Mouse (Mus musculus) granulocyte monocyte progenitor cell, adult 5-6 weeks (primary cell): ENCODE measurements around the gene Plrg1. TPM values are rescaled to one million over a fixed set of nuclear protein-coding genes. Genes with fewer than 3 reads are reported as not detected.

Experiments
- ATAC-seq: replicated peaks from 2 replicates; pipeline ENCODE4 v1.8.0; 2016; ENCODE audit warnings: mild to moderate bottlenecking, moderate TSS enrichment, inconsistent platforms; ENCODE audit not compliant: poor library complexity, severe bottlenecking
- total RNA-seq, 2 experiments: library from RNA; stranded (forward) in 1 of 2; stranded (reverse) in 1 of 2; fragments of 200-712, 200-1000 nt in 1 of 2; fragments of >200 nt in 1 of 2; fragmentation: Nextera tagmentation in 1 of 2; gene quantifications; 2 replicates each; pipeline ENCODE4 v1.2.3; 2014 to 2017

The Plrg1 gene
- total RNA-seq, 2 experiments from 2014 or later, result 62.1 to 71.2 TPM

DNA sequence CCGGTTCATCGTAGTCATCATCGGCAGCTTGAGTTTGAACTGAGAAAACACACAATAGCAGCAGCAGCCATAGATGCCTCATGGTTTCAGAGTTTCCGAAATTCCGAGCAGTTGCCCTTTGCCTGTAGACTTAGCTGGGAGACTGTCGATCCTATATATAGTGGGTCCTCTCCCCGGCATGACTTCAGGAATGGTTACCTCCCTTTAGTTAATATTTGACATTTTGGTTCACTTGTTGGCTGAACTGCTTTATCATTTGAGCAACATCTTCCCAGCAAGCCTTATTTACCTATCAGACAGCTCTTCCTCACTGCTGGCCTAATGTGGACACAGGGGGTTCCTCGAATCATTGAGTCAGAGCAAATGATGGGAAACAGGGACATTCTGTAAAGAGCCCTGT lies 5.6 kb upstream of the Plrg1 start, which contains the start of gene Fgb:
Fgb (minus strand) TSS at position 184 of the 400 bp plus-strand sequence.
- ATAC-seq, result no peak

DNA sequence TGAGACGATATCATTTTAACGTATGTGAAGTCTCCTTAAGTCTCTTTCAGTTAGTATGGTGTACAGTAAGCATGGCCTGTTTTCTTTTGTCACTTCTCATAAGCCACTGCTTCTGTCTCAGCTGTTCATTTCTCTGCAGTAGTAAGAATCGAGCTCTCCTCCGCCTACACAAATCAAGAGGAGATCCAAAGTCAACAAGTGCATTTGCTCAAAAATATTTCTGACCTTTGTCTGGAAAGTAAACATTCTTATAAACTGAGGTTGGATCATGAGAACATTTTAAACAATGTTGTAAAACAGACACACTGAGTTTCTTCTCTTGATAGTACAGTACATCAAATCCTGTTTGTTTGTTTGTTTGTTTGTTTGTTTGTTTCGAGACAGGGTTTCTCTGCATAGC lies 4.7 kb upstream of the Plrg1 start:
- no peak for ATAC-seq

DNA sequence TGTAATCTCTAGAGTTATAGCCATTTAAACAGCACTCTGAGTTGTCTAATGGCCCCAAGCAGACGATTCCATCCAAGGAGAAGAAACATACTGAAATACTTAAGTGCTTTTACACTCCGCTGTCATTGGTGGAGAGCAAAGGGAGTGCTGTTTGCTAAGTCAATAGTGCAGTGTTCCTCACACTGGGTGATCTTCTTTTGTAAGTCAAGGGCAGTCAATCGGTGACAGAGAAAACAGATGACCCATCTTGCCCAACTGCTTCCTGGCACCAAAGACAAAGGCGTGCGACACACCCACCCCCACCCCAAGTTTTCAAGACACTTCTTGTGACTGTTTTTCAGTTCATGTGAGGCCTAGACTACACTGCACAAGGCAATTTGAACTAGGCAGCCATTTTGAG lies 3.2 kb upstream of the Plrg1 start:
- ATAC-seq, result no peak

DNA sequence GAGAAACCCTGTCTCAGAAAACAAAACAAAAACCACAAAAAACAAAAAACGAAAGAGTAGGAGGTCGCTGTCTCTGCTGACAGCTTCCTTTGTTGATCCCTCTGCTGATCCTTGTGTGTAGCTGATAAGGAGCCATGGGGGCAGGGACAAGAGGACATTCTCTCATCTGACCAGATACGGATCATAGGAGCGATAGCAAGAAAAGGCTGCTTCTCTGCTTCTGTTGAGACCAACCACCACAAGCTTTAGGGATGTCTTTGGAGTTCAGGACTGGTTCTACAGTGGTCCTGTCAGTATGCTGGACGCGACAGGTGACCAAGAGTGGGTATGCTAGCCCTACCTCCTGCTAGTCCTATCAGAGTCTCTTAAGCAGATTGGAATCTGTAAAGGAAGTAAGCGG lies 2.2 kb upstream of the Plrg1 start:
- ATAC-seq, result no peak

DNA sequence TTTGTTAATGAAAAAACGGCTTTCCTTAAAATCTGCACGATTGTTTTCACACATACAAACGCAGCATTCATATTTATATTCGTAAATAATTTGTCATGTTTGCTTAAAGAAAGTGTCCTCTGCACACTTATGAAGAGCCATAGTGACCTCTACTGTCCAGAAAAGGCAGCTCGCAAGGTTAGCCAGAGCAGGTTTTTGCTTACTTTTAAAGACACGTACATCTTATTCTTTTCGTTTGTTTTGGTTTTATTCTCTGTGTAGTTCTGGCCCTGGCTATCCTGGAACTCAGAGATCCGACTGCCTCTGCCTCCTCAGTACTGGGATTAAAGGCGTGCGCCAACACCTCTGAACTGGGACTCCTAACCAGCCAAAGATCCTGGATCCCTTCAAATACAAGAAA lies 1.6 kb upstream of the Plrg1 start:
- peak; percentile 19; the same call in 1 of the 2 replicates for ATAC-seq

DNA sequence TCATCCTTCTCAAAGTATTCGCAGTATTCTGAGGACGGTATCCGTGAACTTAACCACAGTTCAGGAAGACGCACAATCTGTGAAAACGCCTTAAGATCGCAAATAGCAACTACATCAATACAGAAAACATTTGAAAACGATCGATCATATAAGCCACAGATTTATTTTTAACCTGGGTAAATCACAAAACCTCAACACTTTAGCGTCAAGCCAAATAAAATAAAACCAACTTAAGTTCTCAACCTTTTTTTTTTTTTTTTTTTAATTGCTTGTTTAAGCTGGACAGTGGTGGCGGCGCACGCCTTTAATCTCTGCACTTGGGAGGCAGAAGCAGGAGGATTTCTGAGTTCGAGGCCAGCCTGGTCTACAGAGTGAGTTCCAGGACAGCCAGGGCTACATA lies 563 bp upstream of the Plrg1 start:
- ATAC-seq, result no peak

DNA sequence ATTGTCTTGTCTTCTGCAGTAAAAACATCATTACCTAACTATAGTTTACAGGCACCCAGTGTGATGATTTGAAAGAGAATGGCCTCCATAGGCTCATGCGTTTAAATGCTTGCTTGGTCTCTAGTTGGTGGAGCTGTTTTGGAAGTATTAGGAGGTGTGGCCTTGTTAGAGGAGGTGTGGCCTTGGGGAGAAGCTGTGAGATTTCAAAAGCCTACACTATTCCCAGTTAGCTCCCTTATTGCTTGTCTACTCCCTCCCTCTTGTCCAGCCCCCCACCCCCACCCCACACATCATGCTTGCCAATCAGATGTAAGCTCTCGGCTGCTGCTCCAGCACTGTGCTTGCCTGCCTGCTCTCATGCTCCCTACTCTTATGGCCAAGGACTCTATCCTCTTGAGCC lies 1.7 kb downstream of the Plrg1 start:
- no peak for ATAC-seq

DNA sequence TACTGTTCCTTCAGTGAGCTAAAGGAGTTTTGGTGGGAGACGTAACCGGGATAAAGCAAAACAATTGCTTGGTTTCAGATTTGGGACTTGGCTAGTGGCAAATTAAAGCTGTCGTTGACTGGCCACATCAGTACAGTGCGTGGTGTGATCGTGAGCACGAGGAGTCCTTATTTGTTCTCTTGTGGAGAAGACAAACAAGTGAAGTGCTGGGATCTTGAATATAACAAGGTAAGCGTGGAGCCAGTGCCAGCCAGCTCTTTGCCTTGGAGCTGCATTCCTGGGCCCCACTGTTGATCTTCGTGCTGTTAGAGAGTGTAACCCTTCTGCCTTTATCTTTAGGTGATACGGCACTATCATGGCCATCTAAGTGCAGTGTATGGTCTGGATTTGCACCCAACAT lies 12.6 kb downstream of the Plrg1 start:
- no peak for ATAC-seq

DNA sequence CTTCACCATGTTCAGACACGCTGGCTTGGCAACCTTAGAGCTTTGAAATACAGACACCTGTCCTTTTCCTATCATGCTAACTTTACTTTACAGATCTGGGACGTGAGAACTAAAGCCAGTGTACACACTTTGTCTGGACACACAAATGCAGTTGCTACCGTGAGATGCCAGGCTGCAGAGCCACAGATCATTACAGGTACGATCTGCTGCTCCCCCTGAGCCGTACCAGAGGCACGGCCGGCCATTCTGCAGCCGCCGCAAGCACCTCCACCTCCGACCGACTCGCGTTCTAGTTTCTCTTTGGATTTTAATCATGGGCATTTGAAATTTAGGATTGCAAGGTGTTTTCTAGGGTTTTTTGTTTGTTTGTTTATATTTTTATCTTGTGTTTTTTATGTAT lies 13.5 kb downstream of the Plrg1 start:
- ATAC-seq, result no peak

DNA sequence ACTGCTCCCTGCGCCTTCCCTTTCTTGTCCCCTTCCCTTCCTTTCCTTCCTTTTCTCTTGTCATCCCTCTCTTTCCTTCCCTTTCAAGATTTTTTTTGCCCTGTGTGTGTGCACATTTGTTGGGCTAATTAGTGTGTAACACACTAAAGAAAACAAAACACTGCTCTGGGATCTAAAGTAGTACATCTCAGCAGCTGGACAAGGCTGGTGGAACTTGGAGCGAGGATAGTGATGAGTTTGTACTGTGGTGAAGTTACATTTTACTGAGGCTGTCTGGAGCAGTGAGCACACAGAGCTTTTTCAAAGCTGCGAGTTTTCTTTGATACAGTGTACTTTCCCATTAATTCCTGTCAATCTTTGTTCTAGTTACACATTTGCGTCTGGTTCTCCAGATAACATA lies 14.9 kb downstream of the Plrg1 start:
- no peak for ATAC-seq

DNA sequence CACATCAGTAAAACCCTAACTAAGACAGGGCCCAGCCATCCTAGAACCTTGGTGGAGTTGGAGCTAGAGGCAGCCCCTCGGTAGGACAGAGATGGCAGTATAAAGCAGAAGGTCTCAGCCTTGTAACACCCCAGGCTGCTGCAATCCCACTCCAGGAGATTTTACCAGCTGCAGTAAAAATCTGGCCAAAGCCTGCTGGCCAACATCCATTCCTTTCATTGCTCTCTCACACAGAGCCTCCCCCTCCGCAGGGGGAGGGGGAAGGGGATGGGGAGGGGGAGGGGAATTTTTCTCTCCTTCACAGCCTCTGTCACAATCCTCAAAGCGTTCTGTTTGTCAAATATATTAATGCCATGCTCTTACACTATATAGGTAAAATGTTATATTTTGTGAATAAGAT lies 21.2 kb downstream of the Plrg1 start:
- no peak for ATAC-seq

DNA sequence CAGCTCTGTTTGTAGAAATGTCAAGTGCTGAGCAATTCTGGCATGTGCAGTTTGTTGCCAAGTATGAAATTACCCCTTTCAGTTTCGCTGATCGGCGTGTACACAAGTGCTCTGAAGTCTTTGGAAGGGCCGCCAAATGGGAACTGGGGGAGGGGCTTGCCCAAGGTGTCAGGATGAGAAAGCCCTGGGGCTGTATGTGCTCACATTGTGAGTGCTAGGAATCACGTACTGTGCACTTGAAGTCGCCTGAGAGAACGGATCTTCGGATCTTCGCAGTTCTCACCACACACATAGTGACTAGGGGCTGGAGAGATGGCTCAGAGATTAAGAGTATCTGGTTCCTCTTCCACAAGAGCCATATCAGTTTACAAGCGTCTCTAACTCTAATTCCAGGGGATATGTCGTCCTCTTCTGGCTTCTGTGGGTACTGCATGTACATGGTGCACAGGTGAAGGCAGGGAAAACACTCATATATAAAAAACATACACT lies 25.3 kb downstream of the Plrg1 start:
- peak; percentile 100 for ATAC-seq

DNA sequence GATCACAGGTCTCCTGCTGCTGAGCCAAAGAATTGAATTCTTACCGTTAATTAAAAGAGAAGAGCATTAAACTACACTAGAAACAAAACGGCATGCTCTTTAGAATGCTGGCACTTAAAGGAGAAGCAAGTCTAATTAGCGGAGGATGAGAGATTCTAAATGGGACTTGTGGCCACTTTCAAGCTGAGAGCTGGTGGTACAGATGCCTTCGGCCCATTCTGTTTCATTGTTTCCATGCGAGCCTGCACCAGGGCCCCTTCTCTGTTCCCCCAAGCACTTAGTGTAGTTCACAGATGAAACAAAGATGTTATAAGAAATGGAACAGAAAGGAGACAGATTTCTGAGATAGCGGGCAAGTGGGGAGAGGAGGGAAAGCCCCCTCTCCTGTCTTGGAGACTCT lies 42.3 kb downstream of the Plrg1 start:
- no peak for ATAC-seq

DNA sequence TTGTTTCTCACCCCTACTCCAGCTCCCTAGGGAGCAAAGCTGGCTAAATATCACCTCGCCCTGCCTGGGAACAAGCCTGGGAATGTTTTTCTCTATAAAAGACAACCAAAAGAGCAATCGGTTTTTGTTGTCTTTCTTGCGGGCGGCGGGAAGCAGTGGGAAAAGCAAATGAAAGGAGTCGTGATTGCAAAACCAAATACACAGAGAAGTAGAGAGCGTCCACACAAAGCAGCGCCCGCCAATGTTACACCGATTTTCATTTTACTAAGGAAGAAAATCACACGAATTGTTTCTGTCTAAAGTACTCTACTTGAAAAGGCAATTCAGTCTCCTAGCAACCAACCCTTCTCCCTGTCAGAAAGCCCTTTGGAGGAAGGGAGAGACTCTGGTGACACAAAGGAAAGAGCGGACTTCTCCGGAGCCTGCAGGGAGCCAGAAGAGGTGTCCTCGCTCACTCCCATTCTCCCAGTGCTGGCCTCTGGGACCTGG lies 43.3 kb downstream of the Plrg1 start:
- ATAC-seq, result no peak

DNA sequence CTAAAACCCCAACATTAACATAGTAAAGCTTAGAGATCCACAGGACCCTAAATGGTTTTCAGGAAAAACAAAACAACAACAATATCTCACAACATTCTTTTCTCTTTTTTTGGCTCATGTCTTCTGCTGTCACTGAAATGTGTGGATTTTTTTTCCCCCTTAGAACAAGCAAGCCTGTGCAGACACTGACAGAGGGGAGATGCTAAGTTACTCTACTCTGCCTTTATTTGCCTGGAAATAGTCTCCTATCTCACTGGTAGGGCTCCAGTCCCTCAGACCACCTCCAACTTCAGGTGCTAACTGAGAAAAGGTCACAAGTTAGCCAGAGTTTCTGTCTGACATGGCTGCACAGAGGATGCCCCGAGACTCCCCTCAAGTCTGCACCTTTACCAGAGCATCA lies 43.8 kb downstream of the Plrg1 start:
- no peak for ATAC-seq

DNA sequence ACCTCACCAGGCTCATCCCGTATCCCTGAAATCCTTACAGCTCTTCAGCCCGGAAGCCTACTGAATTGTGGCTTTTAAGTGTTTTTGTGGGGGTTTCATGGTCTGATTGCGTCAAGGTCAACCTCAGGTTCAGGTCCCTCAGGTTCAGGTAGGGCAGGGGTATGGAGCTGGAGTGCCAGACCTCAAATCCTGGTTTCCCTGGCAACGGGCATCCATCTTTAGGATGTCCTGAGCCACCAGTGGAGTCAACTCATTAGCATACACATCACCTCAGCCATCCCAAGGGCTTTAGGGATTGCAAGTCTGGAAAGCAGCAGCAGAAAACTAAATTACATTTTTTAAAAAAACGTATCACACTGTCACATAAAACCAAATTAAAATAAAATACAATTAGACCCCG lies 44.3 kb downstream of the Plrg1 start:
- ATAC-seq, result no peak

DNA sequence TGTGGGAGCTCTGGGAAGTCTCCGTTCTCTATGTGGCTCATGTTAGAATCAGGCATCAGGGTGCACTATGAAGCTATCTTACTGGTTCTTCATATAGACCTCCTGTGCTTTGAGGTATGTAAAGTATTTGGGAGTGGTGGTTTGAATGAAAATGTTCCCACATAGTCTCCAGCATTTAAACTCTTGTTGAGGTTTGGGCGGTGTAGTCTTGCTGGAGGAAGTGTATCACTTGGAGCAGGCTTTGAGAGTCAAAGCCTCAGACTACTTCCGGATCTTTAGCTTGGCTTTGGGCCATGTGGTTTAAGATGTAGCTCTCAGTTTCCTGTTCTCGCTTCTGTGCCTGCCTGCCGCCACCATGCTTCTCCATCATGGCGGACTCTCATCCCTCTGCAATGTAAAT lies 47.0 kb downstream of the Plrg1 start:
- no peak for ATAC-seq

DNA sequence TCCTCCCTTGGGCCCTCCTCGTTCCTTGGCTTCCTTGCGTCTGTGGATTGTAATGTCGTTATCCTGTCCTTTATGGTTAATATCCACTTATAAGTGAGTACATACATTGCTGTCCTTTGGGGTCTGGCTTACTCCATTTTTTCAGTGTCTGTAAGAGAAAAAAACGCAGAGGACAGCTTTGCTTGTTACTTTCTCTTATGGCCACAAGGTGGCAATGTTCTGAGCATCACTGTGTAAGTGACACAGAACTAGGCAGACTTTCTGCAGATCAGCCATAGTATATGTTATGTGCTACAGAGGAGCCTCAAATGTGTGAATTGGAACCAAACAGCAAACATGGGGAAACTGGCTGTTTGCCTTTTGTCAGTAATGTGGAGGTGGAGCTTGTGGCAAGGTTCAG lies 54.8 kb downstream of the Plrg1 start:
- peak; percentile 40; the same call in 1 of the 2 replicates for ATAC-seq

DNA sequence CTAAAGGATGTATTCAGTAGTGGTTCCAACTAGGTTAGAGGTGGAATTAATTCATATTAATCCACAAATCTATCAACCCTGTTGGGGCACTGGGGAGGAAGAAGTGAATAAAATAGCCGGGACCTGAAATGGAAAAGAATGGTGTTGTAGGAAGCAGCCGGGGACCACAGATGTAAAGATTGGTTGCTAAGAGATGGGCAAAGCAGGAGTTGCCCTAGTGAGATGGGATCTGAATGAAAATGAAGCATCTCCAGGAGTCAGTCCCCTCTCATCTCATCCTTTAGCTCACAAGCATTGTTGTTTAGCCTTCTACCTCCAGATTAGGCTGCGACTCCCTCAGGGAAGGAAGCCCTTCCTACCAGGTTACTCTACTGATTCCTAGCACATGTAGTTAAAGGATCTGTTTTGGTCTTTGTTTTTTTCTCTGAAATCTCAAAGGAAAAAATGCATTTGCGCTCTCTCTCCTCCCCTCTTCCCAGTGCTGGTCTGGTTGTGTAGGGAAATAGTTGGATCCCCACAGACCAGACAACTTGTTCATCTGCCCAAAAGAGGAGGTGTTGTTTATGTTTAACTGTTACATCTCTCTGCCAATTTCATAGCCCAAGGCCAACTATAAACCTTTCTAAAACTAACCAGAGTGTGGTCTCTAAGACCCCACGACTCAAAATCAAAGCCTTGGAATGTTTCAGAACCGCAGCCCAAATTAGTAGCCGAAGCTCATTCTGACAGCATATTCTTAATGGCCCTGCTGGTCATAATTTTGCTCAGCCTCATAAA lies 56.4 kb downstream of the Plrg1 start:
- no peak for ATAC-seq

DNA sequence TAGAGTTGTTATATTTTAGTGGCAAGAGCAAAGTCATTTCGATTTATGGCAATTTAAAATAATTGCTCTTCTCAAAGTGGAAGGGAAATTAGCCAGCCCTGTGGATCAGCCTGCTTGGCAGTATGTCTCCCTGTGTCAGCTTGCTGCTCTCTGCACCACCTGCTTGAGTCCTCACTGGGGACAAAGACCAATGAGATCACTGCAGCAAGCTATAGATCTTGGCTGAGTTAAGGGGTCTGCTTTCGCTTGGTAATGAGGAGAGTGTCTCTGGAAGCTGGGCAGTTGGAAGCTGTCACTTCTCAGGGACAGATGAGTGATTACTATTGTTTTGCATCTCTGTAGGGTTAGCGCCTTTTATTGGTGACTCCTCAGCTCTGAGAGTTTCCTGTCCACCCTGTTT lies 57.5 kb downstream of the Plrg1 start:
- ATAC-seq, result no peak

DNA sequence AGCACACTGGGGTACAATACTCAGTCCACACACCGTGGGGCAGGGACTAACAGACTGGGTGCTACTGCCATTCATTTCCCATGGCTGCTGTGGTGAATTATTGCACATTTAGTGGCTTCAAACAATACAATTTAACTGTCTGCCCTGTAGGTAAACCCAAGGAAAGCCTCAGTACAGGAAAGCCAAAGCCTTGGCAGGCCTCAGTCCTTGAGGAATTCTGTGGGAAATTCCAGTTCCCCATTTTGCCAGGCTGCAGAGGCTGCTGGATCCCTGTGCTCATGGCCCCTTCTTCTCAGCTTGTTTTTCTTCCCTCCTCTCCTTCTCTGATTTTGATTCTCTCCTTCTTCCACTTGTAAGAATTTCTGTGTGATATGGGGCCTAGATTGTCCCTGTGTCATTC lies 59.6 kb downstream of the Plrg1 start:
- ATAC-seq, result no peak

DNA sequence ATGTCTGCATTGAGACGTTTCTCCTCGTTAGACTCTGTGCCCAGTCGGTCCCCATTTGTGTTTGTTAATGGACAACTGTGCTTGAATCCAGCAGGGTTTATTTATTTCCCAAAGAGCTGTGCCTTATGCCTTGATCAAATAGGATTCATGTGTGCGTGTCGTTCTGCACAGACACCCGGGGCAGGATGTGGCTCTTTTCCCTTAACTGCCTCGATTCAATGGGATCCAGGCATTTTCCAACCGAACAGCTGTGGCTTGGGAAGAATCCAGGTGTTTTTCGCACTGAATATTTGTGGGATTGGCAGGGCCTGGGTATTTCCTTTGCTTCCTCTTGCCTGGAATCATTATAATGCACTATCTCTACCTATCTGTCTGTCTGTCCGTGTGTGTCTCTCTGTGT lies 62.3 kb downstream of the Plrg1 start:
- ATAC-seq, result no peak
